Mouse (Mus musculus): ENCODE results near the gene Zic1. TPM values are rescaled to one million over a fixed set of nuclear protein-coding genes. Genes with fewer than 3 reads are reported as not detected.

Gene Zic1
- polyA plus RNA-seq, 1 experiment from 2014 or later, result 11.6 TPM

Other genes starting within 250 kb of the Zic1 start
- 53.1 and 59.1 TPM in 2 replicates for gene Zic4, start 3.4 kb downstream of the Zic1 start, polyA plus RNA-seq (2015; fragmentation: Nextera tagmentation; extraction: Ambion mirVana)

Data from midbrain, embryonic 15.5 days (tissue).